Mouse (Mus musculus) thymus, adult 2 months (tissue): ENCODE results near the gene BC049730. TPM values are rescaled to one million over a fixed set of nuclear protein-coding genes. Genes with fewer than 3 reads are reported as not detected.

Source experiments
- DNase-seq: peaks from one replicate; pipeline ENCODE4 v3.0.0; 2021
- H3K27ac ChIP-seq: fragments of 200-500 bp; 2 replicates; pipeline ENCODE4 v1.5.1; 2012; ENCODE audit warnings: low read length, control low read depth; ENCODE audit not compliant: control insufficient read depth, insufficient read depth
- H3K27me3 ChIP-seq: fragments of 200-500 bp; 2 replicates; pipeline ENCODE4 v1.6.1; 2012; ENCODE audit warnings: mild to moderate bottlenecking, low read length, moderate library complexity, mixed read lengths; ENCODE audit not compliant: control insufficient read depth, insufficient read depth
- H3K36me3 ChIP-seq: fragments of 200-500 bp; 2 replicates; pipeline ENCODE4 v1.6.1; 2012; ENCODE audit warnings: mild to moderate bottlenecking, low read length, moderate library complexity; ENCODE audit not compliant: control insufficient read depth, insufficient read depth
- H3K4me1 ChIP-seq: fragments of 200-500 bp; replicated peaks from 2 replicates; pipeline ENCODE4 v1.6.1; 2012; ENCODE audit warnings: low read length; ENCODE audit not compliant: control insufficient read depth, insufficient read depth
- H3K4me3 ChIP-seq: fragments of 200-500 bp; 2 replicates; pipeline ENCODE4 v1.5.1; 2012; ENCODE audit warnings: mild to moderate bottlenecking, low read length, control low read depth, moderate library complexity; ENCODE audit not compliant: control insufficient read depth, insufficient read depth
- CTCF ChIP-seq: fragments of 200-500 bp; IDR thresholded peaks from 2 replicates; pipeline ENCODE4 v1.5.1; 2012; ENCODE audit warnings: mild to moderate bottlenecking, control low read depth, low read length, moderate library complexity, borderline replicate concordance; ENCODE audit not compliant: control insufficient read depth, poor library complexity, insufficient read depth; ENCODE audit errors: extremely low read depth
- POLR2A ChIP-seq: fragments of 200-500 bp; IDR thresholded peaks from 2 replicates; pipeline ENCODE4 v1.6.1; 2012; ENCODE audit warnings: mild to moderate bottlenecking, low read length, control low read depth, moderate library complexity; ENCODE audit not compliant: control insufficient read depth, poor library complexity, insufficient read depth; ENCODE audit errors: extremely low read depth
- WGBS: fragments of 180-500 bp; shearing (Covaris S2); methylation state at CpG from one replicate; pipeline ENCODE4 v1.1.7; 2018; 5-methylcytosine and 5-hydroxymethylcytosine counted together
- polyA plus RNA-seq: library from polyadenylated mRNA; depleted of rRNA; stranded (reverse); fragments of >200 nt; gene quantifications from 2 replicates; pipeline ENCODE4 v1.2.3, GENCODE M21; 2012; rRNA removed

The BC049730 gene
- polyA plus RNA-seq, 1 experiment, result not detected

DNA sequence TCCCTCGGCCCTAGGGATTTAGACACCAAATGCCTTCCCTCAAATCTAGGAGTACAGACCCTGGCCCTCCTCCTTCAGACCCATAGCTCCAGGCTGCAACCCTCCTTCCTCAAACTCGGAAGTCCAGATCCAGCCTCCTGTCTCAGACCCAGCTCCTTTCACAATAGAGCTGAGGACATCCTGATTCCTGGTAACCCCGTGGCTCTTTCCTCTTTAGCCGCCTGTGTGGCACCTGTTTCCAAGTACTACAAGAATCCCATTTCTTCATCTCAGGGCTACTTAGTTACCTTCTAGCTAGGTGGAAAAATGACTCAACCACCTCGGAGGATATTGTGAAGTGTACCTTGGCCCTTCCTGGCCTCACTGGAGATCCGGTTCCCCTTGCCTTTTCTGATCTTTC lies 52.1 kb downstream of the BC049730 start:
- TF ChIP-seq POLR2A (no peak), CTCF (no peak)
- Histone ChIP-seq H3K27me3 (no peaks in the 10 kb centered on the region), H3K36me3 (no peaks in the 10 kb centered on the region), H3K4me3 (no peak overlapping the region), H3K27ac (no peak overlapping the region), H3K4me1 (no peaks in the 10 kb centered on the region)
- no peak for DNase-seq
- WGBS, result 74% methylated on average over 6 of the region's 6 CpGs

- Histone ChIP-seq H3K27ac (no peak overlapping the region), H3K4me3 (no peak overlapping the region), H3K36me3 (no peaks in the 10 kb centered on the region), H3K27me3 (no peaks in the 10 kb centered on the region), H3K4me1 (no peaks in the 10 kb centered on the region)
- no peak for DNase-seq
- WGBS, result 93% methylated on average over 8 of the region's 8 CpGs
- TF ChIP-seq CTCF, result no peak
- no peak for TF ChIP-seq POLR2A
These were observed 53.5 kb downstream of the BC049730 start for GRCm38 (mm10) chr7:24762574-24762973.

Other genes with a start within 250 kb of the BC049730 start
- gene Plaur, start 246.8 kb upstream of the BC049730 start, polyA plus RNA-seq, result 7.0 and 9.5 TPM in 2 replicates
- gene Cadm4, start 227.2 kb upstream of the BC049730 start, polyA plus RNA-seq, result 6.4 and 7.1 TPM in 2 replicates
- 14.4 and 18.7 TPM in 2 replicates for gene Zfp428, start 202.2 kb upstream of the BC049730 start, polyA plus RNA-seq
- 0.08 TPM in 1 of 2 replicates, not detected in the other for gene AC161166.1, start 196.8 kb upstream of the BC049730 start, polyA plus RNA-seq
- 34.7 and 36.6 TPM in 2 replicates for gene Irgq, start 178.6 kb upstream of the BC049730 start, polyA plus RNA-seq
- 3.6 and 5.4 TPM in 2 replicates for gene Pinlyp, start 163.1 kb upstream of the BC049730 start, polyA plus RNA-seq
- 115 and 116 TPM in 2 replicates for gene Xrcc1, start 163.0 kb upstream of the BC049730 start, polyA plus RNA-seq
- 43.3 and 45.9 TPM in 2 replicates for gene Ethe1, start 121.7 kb upstream of the BC049730 start, polyA plus RNA-seq
- gene Zfp575, start 121.6 kb upstream of the BC049730 start, polyA plus RNA-seq, result 0.24 and 0.98 TPM in 2 replicates
- gene Phldb3, start 98.5 kb upstream of the BC049730 start, polyA plus RNA-seq, result 10.7 and 11.5 TPM in 2 replicates
- 4.2 and 4.7 TPM in 2 replicates for gene Lypd3, start 72.7 kb upstream of the BC049730 start, polyA plus RNA-seq
- gene Tex101, start 32.6 kb upstream of the BC049730 start, polyA plus RNA-seq, result 0.38 TPM in 1 of 2 replicates, not detected in the other
- not detected in 2 replicates for gene Gm4763, start 17.7 kb downstream of the BC049730 start, polyA plus RNA-seq
- 2.9 and 3.0 TPM in 2 replicates for gene Cd177, start 51.1 kb downstream of the BC049730 start, polyA plus RNA-seq
- gene Ceacam10, start 68.0 kb downstream of the BC049730 start, polyA plus RNA-seq, result 1.4 and 2.1 TPM in 2 replicates
- 6.4 and 6.8 TPM in 2 replicates for gene Gm9844, start 153.0 kb downstream of the BC049730 start, polyA plus RNA-seq
- 0.15 TPM in 1 of 2 replicates, not detected in the other for gene Lypd4, start 160.7 kb downstream of the BC049730 start, polyA plus RNA-seq
- gene Dmrtc2, start 160.8 kb downstream of the BC049730 start, polyA plus RNA-seq, result not detected in 2 replicates
- gene Rps19, start 175.1 kb downstream of the BC049730 start, polyA plus RNA-seq, result 543 and 698 TPM in 2 replicates
- 38.2 and 44.0 TPM in 2 replicates for gene Cd79a, start 188.1 kb downstream of the BC049730 start, polyA plus RNA-seq
- 1,726 and 1,877 TPM in 2 replicates for gene Arhgef1, start 193.7 kb downstream of the BC049730 start, polyA plus RNA-seq
- gene Gm4881, start 235.3 kb downstream of the BC049730 start, polyA plus RNA-seq, result 0.31 TPM in 1 of 2 replicates, not detected in the other